Mouse (Mus musculus) megakaryocyte-erythroid progenitor cell, adult 5 weeks (primary cell): Measurements from ENCODE around the gene Gm21861. TPM values are rescaled to one million over a fixed set of nuclear protein-coding genes. Genes with fewer than 3 reads are reported as not detected.

Source experiments
- polyA plus RNA-seq: library from polyadenylated mRNA; stranded (reverse); fragments of >175 nt; gene quantifications from 2 replicates; pipeline ENCODE4 v1.2.3, GENCODE M21; 2012

Gm21861 gene
- not detected in 2 replicates for polyA plus RNA-seq

DNA sequence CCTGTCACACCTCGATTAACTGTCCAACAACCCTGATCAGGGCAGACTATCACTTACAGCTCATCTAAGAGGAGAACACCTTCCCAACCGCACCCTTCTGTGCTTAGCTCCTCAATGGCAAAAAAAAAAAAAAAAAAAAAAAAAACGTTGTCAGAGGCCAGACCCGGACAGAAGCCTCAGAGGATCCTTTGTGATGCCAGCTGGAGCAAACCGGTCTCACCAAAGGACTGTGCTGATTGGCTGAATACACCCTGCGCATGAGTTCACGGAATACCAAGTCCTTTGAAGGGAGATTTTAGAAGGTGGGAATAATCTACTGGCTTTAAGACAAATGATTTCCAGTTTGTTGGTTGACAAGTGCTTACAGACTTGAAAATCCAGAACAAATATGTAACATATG is at the start of gene Gm21861:
Gm21861 (minus strand) TSS at position 101 of the 400 bp plus-strand sequence.

